Mouse (Mus musculus): ENCODE measurements around the gene Kif15. TPM values are rescaled to one million over a fixed set of nuclear protein-coding genes. Genes with fewer than 3 reads are reported as not detected.

The Kif15 gene
- polyA plus RNA-seq, 1 experiment, result 0.92 TPM

DNA sequence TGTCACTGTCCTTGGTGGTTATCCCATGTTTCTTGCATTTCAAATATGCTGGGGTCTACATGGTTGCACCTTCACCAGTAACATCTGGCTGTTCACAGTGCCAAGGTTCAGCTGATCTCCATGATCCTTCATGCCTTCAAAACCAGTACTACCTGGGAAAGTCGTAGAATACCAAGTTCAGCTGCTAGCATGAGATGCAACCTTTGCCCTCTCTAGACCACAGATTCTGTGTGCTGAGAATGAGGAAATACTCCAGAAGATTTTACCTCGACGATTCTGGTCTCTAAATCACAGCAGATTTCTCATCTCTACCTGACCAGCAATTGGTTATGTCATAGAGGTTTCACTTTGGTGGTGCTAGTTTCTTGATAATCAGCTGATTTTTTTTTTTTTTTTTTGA is 109.3 kb downstream of the Kif15 start:
- TF ChIP-seq POLR2A (IDR thresholded peaks at IDR 0.05; ENCODE audit: borderline replicate concordance, extremely low read depth, low read depth, low read length) (no peak), CTCF (IDR thresholded peaks at IDR 0.05; ENCODE audit: insufficient read depth, low read length) (no peak)
- 64% methylated on average over 3 of the region's 3 CpGs for WGBS
- no peaks in the 10 kb centered on the region for H3K4me1 ChIP-seq (ENCODE audit: control insufficient read depth, insufficient read depth, low read length)
- no peak overlapping the region for H3K4me3 ChIP-seq (replicated peaks; ENCODE audit: extremely low read depth, low read depth, low read length)
- DNase-seq, result no peak

Other genes with a start within 250 kb of the Kif15 start
- gene Topaz1, start 203.7 kb upstream of the Kif15 start, polyA plus RNA-seq (2012; rRNA removed), result 0.02 TPM in 1 of 2 replicates, not detected in the other
- gene Tcaim, start 145.5 kb upstream of the Kif15 start, polyA plus RNA-seq (2012; rRNA removed), result 2.8 and 3.9 TPM in 2 replicates
- not detected in 2 replicates for gene Gm35549, start 107.0 kb upstream of the Kif15 start, polyA plus RNA-seq (2012; rRNA removed)
- gene Zfp445, start 85.0 kb upstream of the Kif15 start, polyA plus RNA-seq (2012; rRNA removed), result 23.1 and 36.9 TPM in 2 replicates
- 2.3 and 4.0 TPM in 2 replicates for gene Zkscan7, start 65.4 kb upstream of the Kif15 start, polyA plus RNA-seq (2012; rRNA removed)
- gene Zfp105, start 28.0 kb upstream of the Kif15 start, polyA plus RNA-seq (2012; rRNA removed), result 1.1 and 1.7 TPM in 2 replicates
- gene 1110059G10Rik, start within 50 bp of the Kif15 start, polyA plus RNA-seq (2012; rRNA removed), result 1.3 and 2.4 TPM in 2 replicates
- gene Tmem42, start 70.3 kb downstream of the Kif15 start, polyA plus RNA-seq (2012; rRNA removed), result 28.4 and 30.1 TPM in 2 replicates
- gene Tgm4, start 83.7 kb downstream of the Kif15 start, polyA plus RNA-seq (2012; rRNA removed), result 0.24 and 0.28 TPM in 2 replicates
- gene Zdhhc3, start 162.2 kb downstream of the Kif15 start, polyA plus RNA-seq (2012; rRNA removed), result 253 and 404 TPM in 2 replicates
- gene Exosc7, start 162.2 kb downstream of the Kif15 start, polyA plus RNA-seq (2012; rRNA removed), result 57.4 and 80.6 TPM in 2 replicates
- gene Clec3b, start 199.9 kb downstream of the Kif15 start, polyA plus RNA-seq (2012; rRNA removed), result 151 and 180 TPM in 2 replicates